Mouse (Mus musculus) liver, embryonic 14.5 days (tissue): Measurements from ENCODE around the gene Ccdc186. TPM values are rescaled to one million over a fixed set of nuclear protein-coding genes. Genes with fewer than 3 reads are reported as not detected.

ENCODE experiments used
- ATAC-seq: fragments of 200-750 bp; cut with Nextera tagmentation; 2 replicates; pipeline ENCODE4 v1.8.0; 2017; ENCODE audit warnings: moderate number of reproducible peaks, mild to moderate bottlenecking, moderate library complexity; ENCODE audit not compliant: insufficient read depth
- DNase-seq, 3 experiments: peaks; one replicate each; pipeline ENCODE4 v3.0.0-alpha.2; 2012 to 2013; ENCODE audit warnings: low read depth in 3 of 3, low spot score in 3 of 3
- H3K27ac ChIP-seq: fragments of 300-500 bp; sonication (generic); 2 replicates; pipeline ENCODE4 v1.5.1; 2014; ENCODE audit warnings: moderate library complexity, mild to moderate bottlenecking, control low read depth, inconsistent platforms
- H3K27me3 ChIP-seq: fragments of 300-500 bp; sonication (generic); 2 replicates; pipeline ENCODE4 v1.6.1; 2014; ENCODE audit warnings: mild to moderate bottlenecking, low read length, moderate library complexity; ENCODE audit not compliant: control insufficient read depth, insufficient read depth
- H3K36me3 ChIP-seq: fragments of 300-500 bp; sonication (generic); replicated peaks from 2 replicates; pipeline ENCODE4 v1.6.1; 2014; ENCODE audit warnings: low read depth; ENCODE audit not compliant: control insufficient read depth, insufficient read depth
- H3K4me1 ChIP-seq, 2 experiments: fragments of 200-500 bp in 1 of 2; fragments of 300-500 bp in 1 of 2; sonication (generic) in 1 of 2; replicated peaks; 2 replicates each; pipeline ENCODE4 v1.6.1; 2012 to 2014; ENCODE audit warnings: antibody characterized with exemption in 1 of 2, inconsistent platforms in 1 of 2, low read length in 1 of 2; ENCODE audit not compliant: control insufficient read depth in 2 of 2, insufficient read depth in 2 of 2
- H3K4me2 ChIP-seq: fragments of 300-500 bp; sonication (generic); 2 replicates; pipeline ENCODE4 v1.6.1; 2014; ENCODE audit warnings: low read depth, mild to moderate bottlenecking, control low read depth, moderate library complexity
- H3K4me3 ChIP-seq, 2 experiments: fragments of 200-500 bp in 1 of 2; fragments of 300-500 bp in 1 of 2; sonication (generic) in 1 of 2; 2 replicates each; pipeline ENCODE4 v1.5.1; 2012 to 2014; ENCODE audit warnings: low read depth in 2 of 2, low read length in 2 of 2, mild to moderate bottlenecking in 2 of 2, control low read depth in 1 of 2, inconsistent platforms in 1 of 2, moderate library complexity in 1 of 2; ENCODE audit not compliant: insufficient read depth in 1 of 2
- H3K9ac ChIP-seq: fragments of 300-500 bp; sonication (generic); replicated peaks from 2 replicates; pipeline ENCODE4 v1.6.1; 2014; ENCODE audit warnings: mild to moderate bottlenecking, control low read depth, moderate library complexity
- H3K9me3 ChIP-seq: fragments of 300-500 bp; sonication (generic); 2 replicates; pipeline ENCODE4 v1.6.1; 2016; ENCODE audit warnings: low read length, mixed read lengths; ENCODE audit not compliant: control insufficient read depth
- CTCF ChIP-seq: IDR thresholded peaks from 2 replicates; pipeline ENCODE4 v1.5.1; 2016; ENCODE audit warnings: antibody characterized with exemption, low read depth, control low read depth
- EP300 ChIP-seq: IDR thresholded peaks from 2 replicates; pipeline ENCODE4 v1.6.1; 2016; ENCODE audit warnings: antibody characterized with exemption, low read depth
- WGBS: fragments of 180-500 bp; shearing (Covaris S2); extraction: QIAGEN DNeasy Blood & Tissue Kit; methylation state at CpG from one replicate; pipeline ENCODE4 v1.1.7; 2014; ENCODE audit not compliant: insufficient replicate concordance; 5-methylcytosine and 5-hydroxymethylcytosine counted together
- polyA plus RNA-seq, 2 experiments: library from polyadenylated mRNA; depleted of rRNA in 1 of 2; stranded (reverse) in 1 of 2; unstranded in 1 of 2; fragments of >200 nt; fragmentation: Nextera tagmentation in 1 of 2; extraction: Ambion mirVana in 1 of 2; gene quantifications; 2 replicates each; pipeline versions ENCODE4 v1.2.1 to v1.2.3; 2012 to 2014

Gene Ccdc186
- polyA plus RNA-seq, 2 experiments: 2.3 to 4.9 TPM

- H3K9me3 ChIP-seq: no peaks in the 10 kb centered on the region
- peak in 2 of 3 experiments; percentile 33 to 48 for DNase-seq
- no peak overlapping the region for H3K4me2 ChIP-seq
- ATAC-seq: peak; percentile 86
- peaks cover 0 to 5% of the 10 kb centered on the region in 2 experiments; a peak in 1 of 4 replicates for H3K4me1 ChIP-seq
- H3K27me3 ChIP-seq: no peaks in the 10 kb centered on the region
- WGBS: 8% methylated on average over 9 of the region's 9 CpGs
- H3K27ac ChIP-seq: no peak overlapping the region
- peaks cover 12% of the 10 kb centered on the region for H3K36me3 ChIP-seq
- H3K4me3 ChIP-seq: no peak overlapping the region
- peak; percentile 88 for TF ChIP-seq CTCF
- TF ChIP-seq EP300: peak; percentile 49
- no peak overlapping the region for H3K9ac ChIP-seq
Observed at GRCm38 (mm10) chr19:56811590-56811989, 10.4 kb downstream of the Ccdc186 start.

- ATAC-seq (no peak), DNase-seq (no peak)
- Histone ChIP-seq H3K9ac (no peak overlapping the region), H3K27me3 (no peaks in the 10 kb centered on the region), H3K36me3 (peaks cover 12% of the 10 kb centered on the region), H3K9me3 (no peaks in the 10 kb centered on the region), H3K27ac (no peak overlapping the region), H3K4me3 (no peak overlapping the region), H3K4me1 (peaks cover 0 to 5% of the 10 kb centered on the region in 2 experiments; a peak in 1 of 4 replicates), H3K4me2 (no peak overlapping the region)
- TF ChIP-seq EP300: no peak
- no peak for TF ChIP-seq CTCF
Observed at GRCm38 (mm10) chr19:56810641-56811146, 11.3 kb downstream of the Ccdc186 start.

- ATAC-seq: no peak
- no peak for TF ChIP-seq EP300
- peak; percentile 45 for TF ChIP-seq CTCF
- Histone ChIP-seq H3K9me3 (no peaks in the 10 kb centered on the region), H3K36me3 (peaks cover 12% of the 10 kb centered on the region), H3K27ac (no peak overlapping the region), H3K4me3 (no peak overlapping the region), H3K4me2 (no peak overlapping the region), H3K4me1 (peaks cover 0 to 5% of the 10 kb centered on the region in 2 experiments; a peak in 1 of 4 replicates), H3K9ac (no peak overlapping the region), H3K27me3 (no peaks in the 10 kb centered on the region)
- no peak for DNase-seq
- WGBS: 65% methylated on average over 5 of the region's 5 CpGs
Observed at GRCm38 (mm10) chr19:56808771-56809170, 13.2 kb downstream of the Ccdc186 start.

- ATAC-seq (no peak), DNase-seq (no peak)
- Histone ChIP-seq H3K27ac (no peak overlapping the region), H3K4me2 (no peak overlapping the region), H3K27me3 (no peaks in the 10 kb centered on the region), H3K9me3 (no peaks in the 10 kb centered on the region), H3K4me3 (no peak overlapping the region), H3K36me3 (peaks cover 7% of the 10 kb centered on the region), H3K9ac (no peak overlapping the region), H3K4me1 (peaks cover 7 to 13% of the 10 kb centered on the region in 2 experiments)
- TF ChIP-seq EP300 (no peak), CTCF (no peak)
- WGBS: 76% methylated on average over 5 of the region's 5 CpGs
Observed at GRCm38 (mm10) chr19:56807122-56807521, 14.9 kb downstream of the Ccdc186 start.

- no peak overlapping the region for H3K4me3 ChIP-seq
- no peak overlapping the region for H3K9ac ChIP-seq
- H3K4me2 ChIP-seq: no peak overlapping the region
- 73% methylated on average over 2 of the region's 2 CpGs for WGBS
- TF ChIP-seq EP300: no peak
- no peak for TF ChIP-seq CTCF
- peaks cover 10% of the 10 kb centered on the region for H3K36me3 ChIP-seq
- peaks cover 24 to 26% of the 10 kb centered on the region in 2 experiments for H3K4me1 ChIP-seq
- DNase-seq: no peak
- no peaks in the 10 kb centered on the region for H3K27me3 ChIP-seq
- H3K27ac ChIP-seq: no peak overlapping the region
- H3K9me3 ChIP-seq: no peaks in the 10 kb centered on the region
- no peak for ATAC-seq
Observed at GRCm38 (mm10) chr19:56805366-56805765, 16.6 kb downstream of the Ccdc186 start.
